Mouse (Mus musculus) 3T3-L1 (cell line): ENCODE results near the gene Adcy3.
"Not testable (repeated sequence)": the region's sequence is repeated elsewhere in the genome, so short reads cannot be mapped to it uniquely, and the experiment has no call there.

ENCODE experiments used
- DNase-seq: peaks from one replicate; pipeline ENCODE4 v3.0.0-alpha.2; 2015; ENCODE audit warnings: low read depth, low spot score

Gene Adcy3

GRCm38 (mm10) chr12:4240281-4240680 is 107.4 kb downstream of the Adcy3 start:
- DNase-seq: not testable (repeated sequence)

- DNase-seq: no peak
Observed at GRCm38 (mm10) chr12:4243805-4244204, 110.9 kb downstream of the Adcy3 start.

GRCm38 (mm10) chr12:4245742-4246141 is 112.8 kb downstream of the Adcy3 start:
- no peak for DNase-seq

- no peak for DNase-seq
Observed at GRCm38 (mm10) chr12:4249786-4250185, 116.9 kb downstream of the Adcy3 start.

- no peak for DNase-seq
Observed at GRCm38 (mm10) chr12:4252742-4253655, 120.1 kb downstream of the Adcy3 start.
